Mouse (Mus musculus): ENCODE measurements at regions not wholly inside any gene's neighbourhood (a gene's known extent, or its start where the extent isn't known, plus 50 kb on each side); places are given as distances from the start of the nearest gene placed in this dataset.

GRCm38 (mm10) chr6:15501063-15501462 is 219.4 kb upstream of the Mdfic start:
- ATAC-seq (replicated peaks in 1 of 2; ENCODE audit: insufficient read depth in 1 of 2, low FRiP score in 2 of 2, low TSS enrichment in 1 of 2, low read depth in 1 of 2, poor library complexity in 2 of 2, severe bottlenecking in 2 of 2) = no peak

GRCm38 (mm10) chr6:15509314-15509713 is 211.1 kb upstream of the Mdfic start:
- ATAC-seq (replicated peaks in 1 of 2; ENCODE audit: insufficient read depth in 1 of 2, low FRiP score in 2 of 2, low TSS enrichment in 1 of 2, low read depth in 1 of 2, poor library complexity in 2 of 2, severe bottlenecking in 2 of 2) = no peak

GRCm38 (mm10) chr6:15537279-15537678 is 183.2 kb upstream of the Mdfic start:
- ATAC-seq (replicated peaks in 1 of 2; ENCODE audit: insufficient read depth in 1 of 2, low FRiP score in 2 of 2, low TSS enrichment in 1 of 2, low read depth in 1 of 2, poor library complexity in 2 of 2, severe bottlenecking in 2 of 2) = no peak

GRCm38 (mm10) chr6:15541969-15542368 is 178.5 kb upstream of the Mdfic start:
- ATAC-seq (replicated peaks in 1 of 2; ENCODE audit: insufficient read depth in 1 of 2, low FRiP score in 2 of 2, low TSS enrichment in 1 of 2, low read depth in 1 of 2, poor library complexity in 2 of 2, severe bottlenecking in 2 of 2) = no peak

- ATAC-seq (replicated peaks in 1 of 2; ENCODE audit: insufficient read depth in 1 of 2, low FRiP score in 2 of 2, low TSS enrichment in 1 of 2, low read depth in 1 of 2, poor library complexity in 2 of 2, severe bottlenecking in 2 of 2) = no peak
Observed at GRCm38 (mm10) chr6:15543516-15544080, 176.9 kb upstream of the Mdfic start.

GRCm38 (mm10) chr6:15548833-15549232 is 171.6 kb upstream of the Mdfic start:
- no peak for ATAC-seq (replicated peaks in 1 of 2; ENCODE audit: insufficient read depth in 1 of 2, low FRiP score in 2 of 2, low TSS enrichment in 1 of 2, low read depth in 1 of 2, poor library complexity in 2 of 2, severe bottlenecking in 2 of 2)

GRCm38 (mm10) chr6:15592780-15593179 is 127.7 kb upstream of the Mdfic start:
- no peak for ATAC-seq (replicated peaks in 1 of 2; ENCODE audit: insufficient read depth in 1 of 2, low FRiP score in 2 of 2, low TSS enrichment in 1 of 2, low read depth in 1 of 2, poor library complexity in 2 of 2, severe bottlenecking in 2 of 2)

- ATAC-seq (replicated peaks in 1 of 2; ENCODE audit: insufficient read depth in 1 of 2, low FRiP score in 2 of 2, low TSS enrichment in 1 of 2, low read depth in 1 of 2, poor library complexity in 2 of 2, severe bottlenecking in 2 of 2) = no peak
Observed at GRCm38 (mm10) chr6:15597226-15597983, 123.1 kb upstream of the Mdfic start.

- ATAC-seq (replicated peaks in 1 of 2; ENCODE audit: insufficient read depth in 1 of 2, low FRiP score in 2 of 2, low TSS enrichment in 1 of 2, low read depth in 1 of 2, poor library complexity in 2 of 2, severe bottlenecking in 2 of 2) = no peak
Observed at GRCm38 (mm10) chr6:15610208-15610607, 110.3 kb upstream of the Mdfic start.

GRCm38 (mm10) chr6:15625910-15626564 is 94.4 kb upstream of the Mdfic start:
- ATAC-seq (replicated peaks in 1 of 2; ENCODE audit: insufficient read depth in 1 of 2, low FRiP score in 2 of 2, low TSS enrichment in 1 of 2, low read depth in 1 of 2, poor library complexity in 2 of 2, severe bottlenecking in 2 of 2) = peak; percentile 89 to 94

- no peak for ATAC-seq (replicated peaks in 1 of 2; ENCODE audit: insufficient read depth in 1 of 2, low FRiP score in 2 of 2, low TSS enrichment in 1 of 2, low read depth in 1 of 2, poor library complexity in 2 of 2, severe bottlenecking in 2 of 2)
Observed at GRCm38 (mm10) chr6:15638548-15638947, 81.9 kb upstream of the Mdfic start.

GRCm38 (mm10) chr6:15639378-15639777 is 81.1 kb upstream of the Mdfic start:
- no peak for ATAC-seq (replicated peaks in 1 of 2; ENCODE audit: insufficient read depth in 1 of 2, low FRiP score in 2 of 2, low TSS enrichment in 1 of 2, low read depth in 1 of 2, poor library complexity in 2 of 2, severe bottlenecking in 2 of 2)

GRCm38 (mm10) chr6:15639809-15640479 is 80.5 kb upstream of the Mdfic start:
- no peak for ATAC-seq (replicated peaks in 1 of 2; ENCODE audit: insufficient read depth in 1 of 2, low FRiP score in 2 of 2, low TSS enrichment in 1 of 2, low read depth in 1 of 2, poor library complexity in 2 of 2, severe bottlenecking in 2 of 2)

- ATAC-seq (replicated peaks in 1 of 2; ENCODE audit: insufficient read depth in 1 of 2, low FRiP score in 2 of 2, low TSS enrichment in 1 of 2, low read depth in 1 of 2, poor library complexity in 2 of 2, severe bottlenecking in 2 of 2) = no peak
Observed at GRCm38 (mm10) chr6:15644311-15644710, 76.2 kb upstream of the Mdfic start.

GRCm38 (mm10) chr6:15647499-15647898 is 73.0 kb upstream of the Mdfic start:
- ATAC-seq (replicated peaks in 1 of 2; ENCODE audit: insufficient read depth in 1 of 2, low FRiP score in 2 of 2, low TSS enrichment in 1 of 2, low read depth in 1 of 2, poor library complexity in 2 of 2, severe bottlenecking in 2 of 2) = no peak

Data from hematopoietic stem cell, adult 5-6 weeks (primary cell).